38 mouse cellular contexts compared by ENCODE assay signal in genomic region chr6:135260435-135260834, GRCm38 (mm10). TPM values are rescaled to one million over a fixed set of nuclear protein-coding genes. Genes with fewer than 3 reads are reported as not detected.
DNase-seq lines count a peak whose midpoint lies in the region; ATAC-seq and TF ChIP-seq lines count a peak whose summit lies in the region.
"Had no signal": no experiment of that assay in that cellular context is flagged by ENCODE, and none has a peak within 500 bp of the region (broad histone marks: within the 10 kb centered on the region; RNA-seq: fewer than 3 reads in every experiment).

No protein-coding gene starts in this region.

- H3K36me3 ChIP-seq in midbrain, postnatal 0 days (ENCODE audit: insufficient read depth, low read length) = no peaks in the 10 kb centered on the region
- no peaks in the 10 kb centered on the region for H3K36me3 ChIP-seq in midbrain, embryonic 16.5 days (ENCODE audit: control insufficient read depth, insufficient read depth, low read length)
- H3K36me3 ChIP-seq in MEL (ENCODE audit: control insufficient read depth in 1 of 2, insufficient read depth in 2 of 2, low read length in 2 of 2) = no peaks in the 10 kb centered on the region
- H3K36me3 ChIP-seq in forebrain, embryonic 10.5 days (replicated peaks) = no peaks in the 10 kb centered on the region
- H3K36me3 ChIP-seq: embryonic facial prominence, embryonic 10.5 days; embryonic facial prominence, embryonic 15.5 days; G1E; heart, embryonic 13.5 days; hindbrain, embryonic 10.5 days; hindbrain, embryonic 15.5 days; intestine, embryonic 15.5 days had no signal

- H3K4me2 ChIP-seq in midbrain, postnatal 0 days (ENCODE audit: low read depth, low read length, poor library complexity, severe bottlenecking) = no peak overlapping the region
- H3K4me2 ChIP-seq in midbrain, embryonic 16.5 days (ENCODE audit: low read length) = no peak overlapping the region
- H3K4me2 ChIP-seq: embryonic facial prominence, embryonic 15.5 days; heart, embryonic 13.5 days; hindbrain, embryonic 15.5 days; intestine, embryonic 15.5 days had no signal

- TF ChIP-seq EP300 in MEL (IDR thresholded peaks at IDR 0.05; ENCODE audit: low read depth in 1 of 2, low read length in 2 of 2) = no peak

- no peak overlapping the region for H3K9ac ChIP-seq in midbrain, postnatal 0 days (replicated peaks; ENCODE audit: low read length, poor library complexity, severe bottlenecking)
- H3K9ac ChIP-seq in midbrain, embryonic 16.5 days (ENCODE audit: low read depth, low read length) = no peak overlapping the region
- no peak overlapping the region for H3K9ac ChIP-seq in MEL (ENCODE audit: control insufficient read depth, low read depth, low read length, poor library complexity, severe bottlenecking)
- H3K9ac ChIP-seq: embryonic facial prominence, embryonic 15.5 days; heart, embryonic 13.5 days; hindbrain, embryonic 15.5 days; intestine, embryonic 15.5 days had no signal

- 95% methylated on average over 6 of the region's 6 CpGs for WGBS in midbrain, postnatal 0 days
- 94% methylated on average over 6 of the region's 6 CpGs for WGBS in midbrain, embryonic 16.5 days
- WGBS in forebrain, embryonic 10.5 days = 88% methylated on average over 6 of the region's 6 CpGs

- TF ChIP-seq CTCF in layer of hippocampus, adult 2 months (conservative IDR thresholded peaks at IDR 0.05) = peak; percentile 36; the same call in 1 of the 2 replicates
- TF ChIP-seq CTCF in midbrain, postnatal 0 days (IDR thresholded peaks at IDR 0.05) = peak; percentile 18; the same call in 1 of the 2 replicates
- TF ChIP-seq CTCF in MEL (IDR thresholded peaks at IDR 0.05 in 2 of 3, conservative IDR thresholded peaks at IDR 0.05 in 1 of 3; ENCODE audit: control insufficient read depth in 1 of 3, insufficient read depth in 1 of 3, low read depth in 2 of 3, low read length in 3 of 3, poor library complexity in 1 of 3, severe bottlenecking in 1 of 3) = peak in 1 of 3 experiments; percentile 29; a peak in 2 of 6 replicates

- H3K4me3 ChIP-seq in layer of hippocampus, adult 2 months = no peak overlapping the region
- no peak overlapping the region for H3K4me3 ChIP-seq in midbrain, postnatal 0 days (ENCODE audit: low read depth, low read length)
- no peak overlapping the region for H3K4me3 ChIP-seq in midbrain, embryonic 16.5 days (ENCODE audit: low read depth, low read length)
- no peak overlapping the region for H3K4me3 ChIP-seq in MEL (ENCODE audit: control insufficient read depth in 1 of 2, insufficient read depth in 1 of 2, low read depth in 2 of 2, low read length in 2 of 2)
- no peak overlapping the region for H3K4me3 ChIP-seq in forebrain, embryonic 10.5 days
- H3K4me3 ChIP-seq: embryonic facial prominence, embryonic 10.5 days; embryonic facial prominence, embryonic 15.5 days; gastrocnemius, adult 2 months; heart, embryonic 13.5 days; hindbrain, embryonic 10.5 days; hindbrain, embryonic 15.5 days; intestine, embryonic 15.5 days had no signal

- no peaks in the 10 kb centered on the region for H3K79me2 ChIP-seq in MEL (ENCODE audit: control insufficient read depth, insufficient read depth, low read length, poor library complexity)

- no peaks in the 10 kb centered on the region for H3K27me3 ChIP-seq in midbrain, postnatal 0 days (ENCODE audit: insufficient read depth, low read length)
- no peaks in the 10 kb centered on the region for H3K27me3 ChIP-seq in midbrain, embryonic 16.5 days (ENCODE audit: control insufficient read depth, insufficient read depth, low read depth, low read length)
- no peaks in the 10 kb centered on the region for H3K27me3 ChIP-seq in MEL (ENCODE audit: control insufficient read depth in 1 of 2, insufficient read depth in 2 of 2, low read length in 2 of 2)
- no peaks in the 10 kb centered on the region for H3K27me3 ChIP-seq in forebrain, embryonic 10.5 days (ENCODE audit: poor library complexity, severe bottlenecking)
- H3K27me3 ChIP-seq: embryonic facial prominence, embryonic 15.5 days; heart, embryonic 13.5 days; hindbrain, embryonic 15.5 days; intestine, embryonic 15.5 days; Patski had no signal

- no peaks in the 10 kb centered on the region for H3K4me1 ChIP-seq in midbrain, postnatal 0 days (ENCODE audit: insufficient read depth, low read length)
- H3K4me1 ChIP-seq in midbrain, embryonic 16.5 days (ENCODE audit: control insufficient read depth, insufficient read depth, low read length) = no peaks in the 10 kb centered on the region
- H3K4me1 ChIP-seq in MEL (ENCODE audit: control insufficient read depth in 1 of 2, insufficient read depth in 2 of 2, low read length in 2 of 2) = no peaks in the 10 kb centered on the region
- no peaks in the 10 kb centered on the region for H3K4me1 ChIP-seq in forebrain, embryonic 10.5 days
- H3K4me1 ChIP-seq: embryonic facial prominence, embryonic 10.5 days; embryonic facial prominence, embryonic 15.5 days; heart, embryonic 13.5 days; hindbrain, embryonic 10.5 days; hindbrain, embryonic 15.5 days; intestine, embryonic 15.5 days had no signal

- no peak for TF ChIP-seq POLR2A in MEL (IDR thresholded peaks at IDR 0.05; ENCODE audit: control insufficient read depth in 1 of 2, insufficient read depth in 1 of 2, low read depth in 1 of 2, low read length in 2 of 2, poor library complexity in 1 of 2)

- H3K9me3 ChIP-seq in midbrain, postnatal 0 days (ENCODE audit: low read length) = no peaks in the 10 kb centered on the region; the same call in 1 of the 2 replicates
- H3K9me3 ChIP-seq in midbrain, embryonic 16.5 days (replicated peaks; ENCODE audit: control insufficient read depth, low read length, poor library complexity, severe bottlenecking) = no peaks in the 10 kb centered on the region
- no peaks in the 10 kb centered on the region for H3K9me3 ChIP-seq in MEL (replicated peaks; ENCODE audit: insufficient read depth, low read length)
- H3K9me3 ChIP-seq in forebrain, embryonic 10.5 days = 0 out of 2 replicates have a peak, but pooled peaks cover 6% of the 10 kb centered on the region
- H3K9me3 ChIP-seq: embryonic facial prominence, embryonic 15.5 days; hindbrain, embryonic 15.5 days; intestine, embryonic 15.5 days had no signal

- no peak for DNase-seq in layer of hippocampus, adult 2 months (ENCODE audit: low spot score in 2 of 2)
- DNase-seq in layer of hippocampus, adult 11-12 months (ENCODE audit: low spot score) = no peak
- DNase-seq in midbrain, postnatal 0 days (ENCODE audit: low spot score) = no peak
- DNase-seq in MEL (ENCODE audit: low read depth, low spot score) = no peak
- no peak for DNase-seq in forebrain, embryonic 10.5 days (ENCODE audit: extremely low spot score, low spot score)
- DNase-seq in ovary, postnatal 14 days (ENCODE audit: low spot score) = no peak
- DNase-seq: adrenal gland, postnatal 25 days; cerebellum, adult 8-10 months; cerebellum, postnatal 25 days; gastrocnemius, adult 2 months; gastrocnemius, postnatal 36 days; heart, postnatal 10 days; kidney, adult 8-10 months; kidney, postnatal 10 days; left cerebral cortex, postnatal 4 days; lung, adult 18-20 months; lung, postnatal 14 days; midbrain, embryonic 14.5 days; right cerebral cortex, adult 18-20 months; spleen, adult 18-20 months; thymus, postnatal 4 days had no signal

- TF ChIP-seq RAD21 in MEL (IDR thresholded peaks at IDR 0.05; ENCODE audit: low read depth, low read length) = no peak; the same call in none of the 2 replicates

- H3K27ac ChIP-seq in layer of hippocampus, adult 2 months = no peak overlapping the region
- H3K27ac ChIP-seq in midbrain, postnatal 0 days (ENCODE audit: low read depth, low read length) = no peak overlapping the region
- H3K27ac ChIP-seq in midbrain, embryonic 16.5 days (ENCODE audit: low read length) = no peak overlapping the region
- no peak overlapping the region for H3K27ac ChIP-seq in MEL (ENCODE audit: control insufficient read depth, low read depth, low read length)
- H3K27ac ChIP-seq in forebrain, embryonic 10.5 days = no peak overlapping the region
- H3K27ac ChIP-seq: embryonic facial prominence, embryonic 10.5 days; embryonic facial prominence, embryonic 15.5 days; gastrocnemius, adult 2 months; heart, embryonic 13.5 days; hindbrain, embryonic 10.5 days; hindbrain, embryonic 15.5 days; intestine, embryonic 15.5 days had no signal

- ATAC-seq in midbrain, postnatal 0 days (ENCODE audit: low FRiP score) = no peak
- no peak for ATAC-seq in midbrain, embryonic 16.5 days
- ATAC-seq in erythroblast, adult 5-6 weeks (replicated peaks; ENCODE audit: low FRiP score, poor library complexity, severe bottlenecking) = peak; percentile 46; the same call in 1 of the 2 replicates
- ATAC-seq: forebrain, embryonic 14.5 days; intestine, embryonic 15.5 days; Patski had no signal

TF ChIP-seq in MEL, 35 proteins besides CTCF, POLR2A, EP300 and RAD21 (continues in another document):
- no peak for TF ChIP-seq MAFK (IDR thresholded peaks at IDR 0.05; ENCODE audit: borderline replicate concordance, low read depth, low read length)
- no peak for TF ChIP-seq UBTF (IDR thresholded peaks at IDR 0.05; ENCODE audit: borderline replicate concordance, insufficient read depth, low read depth, low read length)
- TF ChIP-seq SMC3 (IDR thresholded peaks at IDR 0.05; ENCODE audit: low read depth, low read length) = 0 out of 2 replicates have a peak, but pooled peaks have one; percentile 14

RNA-seq across cellular contexts. Expression of gene Gsg1, which starts 6.3 kb away (rescaled TPM):
- under 1 TPM in 1 of 2 experiments, not detected in 1; 0.47 TPM for total RNA-seq in layer of hippocampus, adult 2 months (2021)
- 0.99 and 2.6 TPM in 2 replicates for total RNA-seq in midbrain, postnatal 0 days (2014; rRNA removed)
- 0.17 and 0.37 TPM in 2 replicates for polyA plus RNA-seq in midbrain, postnatal 0 days (2015; fragmentation: Nextera tagmentation; extraction: Ambion mirVana)
- 0.25 TPM in 2 replicates for polyA plus RNA-seq in midbrain, embryonic 16.5 days (2015; fragmentation: Nextera tagmentation; extraction: Ambion mirVana)
- total RNA-seq in MEL (2012; rRNA removed) = not detected in 2 replicates
- polyA plus RNA-seq in MEL (2012; ENCODE audit: insufficient read depth in 1 of 2, insufficient read length in 2 of 2, low read depth in 1 of 2, low replicate concordance in 2 of 2, missing spikeins in 1 of 2) = not detected
- not detected in 2 replicates for total RNA-seq in erythroblast, adult 5-6 weeks (2015; ENCODE audit: low replicate concordance)
- total RNA-seq in erythroblast, adult 5-6 weeks (2017; ENCODE audit: low replicate concordance) = not detected in 2 replicates
- 0.16 TPM in 1 of 2 replicates, not detected in the other for polyA plus RNA-seq in forebrain, embryonic 10.5 days (2016; fragmentation: Nextera tagmentation; extraction: Ambion mirVana)
- total RNA-seq: adrenal gland, adult 18-20 months; adrenal gland, postnatal 25 days; G1E; gastrocnemius, adult 2 months; gastrocnemius, postnatal 36 days; left cerebral cortex, postnatal 4 days; neutrophil, adult 5-6 weeks had no signal
- polyA plus RNA-seq: G1E; hindbrain, embryonic 15.5 days had no signal

RNA-seq across cellular contexts. Expression of gene Pbp2, which starts 49.8 kb away (rescaled TPM):
- under 1 TPM in 1 of 2 experiments, not detected in 1; 0.27 TPM for total RNA-seq in layer of hippocampus, adult 2 months (2021)
- total RNA-seq in midbrain, postnatal 0 days (2014; rRNA removed) = not detected in 2 replicates
- polyA plus RNA-seq in midbrain, postnatal 0 days (2015; fragmentation: Nextera tagmentation; extraction: Ambion mirVana) = not detected in 2 replicates
- polyA plus RNA-seq in midbrain, embryonic 16.5 days (2015; fragmentation: Nextera tagmentation; extraction: Ambion mirVana) = not detected in 2 replicates
- not detected in 2 replicates for total RNA-seq in MEL (2012; rRNA removed)
- not detected for polyA plus RNA-seq in MEL (2012; ENCODE audit: insufficient read depth in 1 of 2, insufficient read length in 2 of 2, low read depth in 1 of 2, low replicate concordance in 2 of 2, missing spikeins in 1 of 2)
- total RNA-seq in erythroblast, adult 5-6 weeks (2015; ENCODE audit: low replicate concordance) = not detected in 2 replicates
- total RNA-seq in erythroblast, adult 5-6 weeks (2017; ENCODE audit: low replicate concordance) = not detected in 2 replicates
- polyA plus RNA-seq in forebrain, embryonic 10.5 days (2016; fragmentation: Nextera tagmentation; extraction: Ambion mirVana) = not detected in 2 replicates
- total RNA-seq: adrenal gland, adult 18-20 months; adrenal gland, postnatal 25 days; G1E; gastrocnemius, postnatal 36 days; heart, adult 8-10 months; heart, postnatal 10 days; left cerebral cortex, postnatal 4 days had no signal
- polyA plus RNA-seq: embryonic facial prominence, embryonic 10.5 days; forebrain, embryonic 14.5 days; G1E; heart, embryonic 13.5 days; hindbrain, embryonic 10.5 days; large intestine, adult 2 months; midbrain, embryonic 14.5 days; neural tube, embryonic 11.5 days; Patski; thymus, postnatal 0 days had no signal
